Mouse (Mus musculus): ENCODE results near the gene Jph3. TPM values are rescaled to one million over a fixed set of nuclear protein-coding genes. Genes with fewer than 3 reads are reported as not detected.

Jph3 gene
- polyA plus RNA-seq, 1 experiment from 2014 or later = 11.1 TPM

GRCm38 (mm10) chr8:121821320-121821719, 91.9 kb downstream of the Jph3 start:
- no peak overlapping the region for H3K4me2 ChIP-seq (replicated peaks; ENCODE audit: low read depth, low read length)
- no peaks in the 10 kb centered on the region for H3K9me3 ChIP-seq (ENCODE audit: control insufficient read depth, low read length)
- no peaks in the 10 kb centered on the region for H3K36me3 ChIP-seq (ENCODE audit: control insufficient read depth, insufficient read depth, low read length)
- no peaks in the 10 kb centered on the region for H3K4me1 ChIP-seq (replicated peaks; ENCODE audit: control insufficient read depth, insufficient read depth, low read length)
- no peak for DNase-seq (ENCODE audit: low spot score)
- no peak overlapping the region for H3K9ac ChIP-seq (ENCODE audit: low read depth, low read length)
- H3K27me3 ChIP-seq (ENCODE audit: control insufficient read depth, insufficient read depth, low read length) = no peaks in the 10 kb centered on the region
- ATAC-seq (ENCODE audit: low FRiP score) = no peak
- no peak overlapping the region for H3K4me3 ChIP-seq (ENCODE audit: low read depth, low read length)
- no peak overlapping the region for H3K27ac ChIP-seq (ENCODE audit: low read depth, low read length)
- 89% methylated on average over 11 of the region's 11 CpGs for WGBS

DNA sequence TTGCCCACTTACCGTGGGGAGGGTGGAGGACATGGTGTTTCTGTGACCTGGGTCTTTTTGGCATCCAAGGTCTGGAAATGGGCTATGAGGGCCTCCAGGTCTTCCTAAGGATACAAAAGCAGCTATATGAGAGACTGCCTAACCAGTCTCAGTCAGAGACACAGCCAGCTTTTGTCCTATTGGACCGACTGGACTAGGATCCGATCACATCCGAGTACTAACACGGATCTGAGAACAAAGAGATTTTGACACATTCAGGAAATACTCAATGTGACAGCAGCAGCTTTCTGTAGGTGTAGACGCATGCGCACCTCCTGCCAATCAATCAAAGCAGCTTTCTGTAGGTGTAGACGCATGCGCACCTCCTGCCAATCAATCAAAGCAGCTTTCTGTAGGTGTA, 92.3 kb downstream of the Jph3 start:
- Histone ChIP-seq H3K9me3 (ENCODE audit: control insufficient read depth, low read length) (no peaks in the 10 kb centered on the region), H3K4me1 (replicated peaks; ENCODE audit: control insufficient read depth, insufficient read depth, low read length) (no peaks in the 10 kb centered on the region), H3K4me3 (ENCODE audit: low read depth, low read length) (no peak overlapping the region), H3K4me2 (replicated peaks; ENCODE audit: low read depth, low read length) (no peak overlapping the region), H3K27ac (ENCODE audit: low read depth, low read length) (no peak overlapping the region), H3K27me3 (ENCODE audit: control insufficient read depth, insufficient read depth, low read length) (no peaks in the 10 kb centered on the region), H3K36me3 (ENCODE audit: control insufficient read depth, insufficient read depth, low read length) (no peaks in the 10 kb centered on the region), H3K9ac (ENCODE audit: low read depth, low read length) (no peak overlapping the region)
- DNase-seq (ENCODE audit: low spot score) (no peak), ATAC-seq (ENCODE audit: low FRiP score) (no peak)
- 92% methylated on average over 7 of the region's 9 CpGs for WGBS

DNA sequence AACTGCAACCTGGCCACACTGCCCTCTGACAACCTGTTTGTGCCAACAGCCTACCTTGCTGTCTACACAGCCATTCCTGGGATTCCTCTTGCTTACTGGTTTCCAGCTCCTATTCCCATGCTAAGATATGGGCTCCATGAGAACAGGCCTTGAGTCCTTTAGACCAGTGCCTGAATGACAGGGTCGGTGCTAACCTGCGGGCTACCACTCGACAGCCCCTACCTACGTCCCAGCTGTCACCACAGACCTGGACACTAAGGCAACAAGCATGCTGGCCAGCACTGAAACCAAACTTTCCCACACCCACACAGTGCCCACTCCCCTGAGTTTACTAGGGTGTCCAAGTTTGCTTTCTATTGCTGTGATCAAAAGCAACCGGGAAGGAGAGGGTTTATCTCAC, 98.3 kb downstream of the Jph3 start:
- DNase-seq (ENCODE audit: low spot score) = no peak
- H3K4me2 ChIP-seq (replicated peaks; ENCODE audit: low read depth, low read length) = no peak overlapping the region

GRCm38 (mm10) chr8:121828376-121829023, 99.1 kb downstream of the Jph3 start:
- Histone ChIP-seq H3K36me3 (ENCODE audit: control insufficient read depth, insufficient read depth, low read length) (no peaks in the 10 kb centered on the region), H3K4me3 (ENCODE audit: low read depth, low read length) (peak overlapping the region; percentile 82), H3K9ac (ENCODE audit: low read depth, low read length) (peak overlapping the region; percentile 87), H3K27ac (ENCODE audit: low read depth, low read length) (no peak overlapping the region), H3K4me1 (replicated peaks; ENCODE audit: control insufficient read depth, insufficient read depth, low read length) (peaks cover 5% of the 10 kb centered on the region; the same call in 1 of the 2 replicates), H3K4me2 (replicated peaks; ENCODE audit: low read depth, low read length) (peak overlapping the region; percentile 52), H3K9me3 (ENCODE audit: control insufficient read depth, low read length) (no peaks in the 10 kb centered on the region), H3K27me3 (ENCODE audit: control insufficient read depth, insufficient read depth, low read length) (no peaks in the 10 kb centered on the region)
- ATAC-seq (ENCODE audit: low FRiP score) = no peak
- no peak for DNase-seq (ENCODE audit: low spot score)
- WGBS = 34% methylated on average over 10 of the region's 10 CpGs

More for the DNA sequence above, 98.3 kb downstream of the Jph3 start:
- Histone ChIP-seq H3K27ac (ENCODE audit: low read depth, low read length) (no peak overlapping the region), H3K27me3 (ENCODE audit: control insufficient read depth, insufficient read depth, low read length) (no peaks in the 10 kb centered on the region), H3K4me1 (replicated peaks; ENCODE audit: control insufficient read depth, insufficient read depth, low read length) (peaks cover 5% of the 10 kb centered on the region; the same call in 1 of the 2 replicates), H3K9ac (ENCODE audit: low read depth, low read length) (no peak overlapping the region), H3K9me3 (ENCODE audit: control insufficient read depth, low read length) (no peaks in the 10 kb centered on the region), H3K4me3 (ENCODE audit: low read depth, low read length) (no peak overlapping the region), H3K36me3 (ENCODE audit: control insufficient read depth, insufficient read depth, low read length) (no peaks in the 10 kb centered on the region)
- no peak for ATAC-seq (ENCODE audit: low FRiP score)
- WGBS = 94% methylated on average over 5 of the region's 5 CpGs

GRCm38 (mm10) chr8:121829048-121829776, 99.8 kb downstream of the Jph3 start, which contains the start of gene Klhdc4:
Klhdc4 (minus strand) TSS chr8:121829569.
- Histone ChIP-seq H3K4me1 (replicated peaks; ENCODE audit: control insufficient read depth, insufficient read depth, low read length) (peaks cover 5% of the 10 kb centered on the region; the same call in 1 of the 2 replicates), H3K9me3 (ENCODE audit: control insufficient read depth, low read length) (no peaks in the 10 kb centered on the region), H3K4me3 (ENCODE audit: low read depth, low read length) (peak within 1 kb of the TSS; percentile 82), H3K36me3 (ENCODE audit: control insufficient read depth, insufficient read depth, low read length) (no peaks in the 10 kb centered on the region), H3K9ac (ENCODE audit: low read depth, low read length) (peak within 1 kb of the TSS; percentile 87), H3K27ac (ENCODE audit: low read depth, low read length) (peak within 1 kb of the TSS; percentile 42), H3K27me3 (ENCODE audit: control insufficient read depth, insufficient read depth, low read length) (no peaks in the 10 kb centered on the region), H3K4me2 (replicated peaks; ENCODE audit: low read depth, low read length) (peak within 1 kb of the TSS; percentile 52)
- ATAC-seq (ENCODE audit: low FRiP score) = peak; percentile 96
- DNase-seq (ENCODE audit: low spot score) = peak; percentile 98
- 1% methylated on average over 57 of the region's 68 CpGs for WGBS

DNA sequence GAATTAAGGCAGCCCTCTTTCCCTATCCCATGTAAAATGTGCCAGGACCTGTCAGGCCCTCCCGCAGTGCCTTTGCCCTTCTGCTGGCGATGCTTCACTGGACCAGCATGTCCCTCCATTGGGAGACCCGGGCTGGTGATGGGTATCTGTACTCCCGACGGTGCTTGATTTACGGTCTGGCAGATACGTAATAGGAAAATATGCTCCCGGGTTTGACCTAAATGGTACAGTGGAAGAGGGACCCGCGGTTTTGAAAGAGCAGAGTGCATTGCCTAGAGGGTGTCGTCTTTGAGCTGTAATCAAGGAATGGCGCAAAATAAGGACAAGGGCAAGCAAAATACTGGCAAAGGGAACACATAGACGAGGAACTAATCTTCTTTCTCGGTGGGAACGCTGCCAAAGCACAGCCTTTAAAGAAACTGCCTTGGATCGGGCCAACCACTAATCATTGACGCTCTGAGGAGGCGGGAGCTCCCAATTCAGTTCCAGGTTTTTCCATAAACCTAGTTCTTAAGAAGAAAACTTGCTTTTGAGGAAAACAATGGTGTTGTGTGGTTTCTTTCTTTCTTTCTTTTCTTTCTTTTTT, 100.4 kb downstream of the Jph3 start:
- DNase-seq (ENCODE audit: low spot score) = no peak
- Histone ChIP-seq H3K9ac (ENCODE audit: low read depth, low read length) (peak overlapping the region; percentile 87), H3K4me2 (replicated peaks; ENCODE audit: low read depth, low read length) (peak overlapping the region; percentile 52), H3K9me3 (ENCODE audit: control insufficient read depth, low read length) (no peaks in the 10 kb centered on the region), H3K27me3 (ENCODE audit: control insufficient read depth, insufficient read depth, low read length) (no peaks in the 10 kb centered on the region), H3K36me3 (ENCODE audit: control insufficient read depth, insufficient read depth, low read length) (no peaks in the 10 kb centered on the region), H3K27ac (ENCODE audit: low read depth, low read length) (peak overlapping the region; percentile 42), H3K4me1 (replicated peaks; ENCODE audit: control insufficient read depth, insufficient read depth, low read length) (peaks cover 5% of the 10 kb centered on the region; the same call in 1 of the 2 replicates), H3K4me3 (ENCODE audit: low read depth, low read length) (peak overlapping the region; percentile 82)
- peak; percentile 77 for ATAC-seq (ENCODE audit: low FRiP score)
- WGBS = 19% methylated on average over 18 of the region's 18 CpGs

GRCm38 (mm10) chr8:121832061-121832460, 102.6 kb downstream of the Jph3 start:
- H3K36me3 ChIP-seq (ENCODE audit: control insufficient read depth, insufficient read depth, low read length) = no peaks in the 10 kb centered on the region
- H3K9ac ChIP-seq (ENCODE audit: low read depth, low read length) = no peak overlapping the region
- H3K27ac ChIP-seq (ENCODE audit: low read depth, low read length) = no peak overlapping the region
- no peak for DNase-seq (ENCODE audit: low spot score)
- H3K9me3 ChIP-seq (ENCODE audit: control insufficient read depth, low read length) = no peaks in the 10 kb centered on the region
- ATAC-seq (ENCODE audit: low FRiP score) = no peak
- peaks cover 5% of the 10 kb centered on the region; the same call in 1 of the 2 replicates for H3K4me1 ChIP-seq (replicated peaks; ENCODE audit: control insufficient read depth, insufficient read depth, low read length)
- 76% methylated on average over 2 of the region's 2 CpGs for WGBS
- H3K4me2 ChIP-seq (replicated peaks; ENCODE audit: low read depth, low read length) = no peak overlapping the region
- no peaks in the 10 kb centered on the region for H3K27me3 ChIP-seq (ENCODE audit: control insufficient read depth, insufficient read depth, low read length)
- no peak overlapping the region for H3K4me3 ChIP-seq (ENCODE audit: low read depth, low read length)

DNA sequence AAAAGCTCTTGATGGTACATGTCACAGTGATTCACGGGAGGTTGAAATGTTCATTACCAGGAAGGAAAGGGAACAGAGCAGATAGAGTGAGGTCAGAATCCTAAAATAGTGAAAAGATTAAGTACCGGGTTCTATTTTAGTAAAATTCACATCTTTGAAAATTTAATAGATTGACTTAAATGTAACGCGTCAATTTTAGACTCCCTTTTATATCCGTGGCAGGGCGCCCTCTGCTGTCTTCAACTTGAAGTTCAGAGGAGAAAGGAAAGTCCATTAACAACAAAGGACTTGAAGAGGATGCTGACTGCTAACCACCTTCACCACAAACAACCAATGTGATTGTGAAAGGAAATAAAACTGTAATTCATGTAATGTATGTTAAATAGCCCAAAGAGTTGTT, 103.1 kb downstream of the Jph3 start:
- H3K9me3 ChIP-seq (ENCODE audit: control insufficient read depth, low read length) = no peaks in the 10 kb centered on the region
- no peak overlapping the region for H3K27ac ChIP-seq (ENCODE audit: low read depth, low read length)
- peaks cover 5% of the 10 kb centered on the region; the same call in 1 of the 2 replicates for H3K4me1 ChIP-seq (replicated peaks; ENCODE audit: control insufficient read depth, insufficient read depth, low read length)
- H3K4me3 ChIP-seq (ENCODE audit: low read depth, low read length) = no peak overlapping the region
- H3K4me2 ChIP-seq (replicated peaks; ENCODE audit: low read depth, low read length) = no peak overlapping the region
- H3K36me3 ChIP-seq (ENCODE audit: control insufficient read depth, insufficient read depth, low read length) = no peaks in the 10 kb centered on the region
- ATAC-seq (ENCODE audit: low FRiP score) (no peak), DNase-seq (ENCODE audit: low spot score) (peak; percentile 84)
- no peaks in the 10 kb centered on the region for H3K27me3 ChIP-seq (ENCODE audit: control insufficient read depth, insufficient read depth, low read length)
- 22% methylated on average over 6 of the region's 6 CpGs for WGBS
- H3K9ac ChIP-seq (ENCODE audit: low read depth, low read length) = no peak overlapping the region
